Mouse (Mus musculus): Measurements from ENCODE around the gene Ttc41.
A peak's percentile ranks its signal among the peaks of the same experiment; 100 is the strongest.

Ttc41 gene

GRCm38 (mm10) chr10:86784126-86784675, 78.6 kb downstream of the Ttc41 start:
- no peak for DNase-seq (ENCODE audit: low read depth)

GRCm38 (mm10) chr10:86785396-86785795, 79.8 kb downstream of the Ttc41 start:
- DNase-seq (ENCODE audit: low read depth), result no peak

- DNase-seq (ENCODE audit: low read depth), result no peak
These were observed 80.5 kb downstream of the Ttc41 start for GRCm38 (mm10) chr10:86786083-86786482.

GRCm38 (mm10) chr10:86788193-86788592, 82.6 kb downstream of the Ttc41 start:
- DNase-seq (ENCODE audit: low read depth), result no peak

DNA sequence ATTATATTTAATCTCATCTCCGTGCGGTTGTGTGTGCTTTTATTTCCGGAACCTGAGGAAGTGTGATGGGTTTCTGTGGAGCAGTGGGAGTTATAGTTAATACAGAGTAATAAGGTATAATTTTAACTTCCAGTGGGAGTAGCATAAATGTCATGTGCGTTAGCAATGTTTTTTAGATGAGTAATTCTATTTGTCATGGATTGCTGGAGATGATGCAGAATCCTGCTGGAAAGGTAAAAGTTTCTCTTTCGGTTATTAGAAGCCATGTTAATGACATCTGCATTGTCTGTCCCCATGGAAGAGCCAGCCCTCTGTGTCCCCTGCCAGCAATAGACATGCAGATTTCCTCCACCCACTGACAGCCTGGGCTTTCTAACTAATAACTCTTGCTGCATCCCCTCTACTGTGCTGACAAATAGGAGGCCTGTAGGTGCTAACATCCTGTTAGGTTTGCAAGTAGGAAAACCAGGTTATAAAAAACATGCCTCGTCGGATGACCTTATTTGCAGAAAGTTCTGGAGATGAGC, 83.6 kb downstream of the Ttc41 start:
- no peak for DNase-seq (ENCODE audit: low read depth)

DNA sequence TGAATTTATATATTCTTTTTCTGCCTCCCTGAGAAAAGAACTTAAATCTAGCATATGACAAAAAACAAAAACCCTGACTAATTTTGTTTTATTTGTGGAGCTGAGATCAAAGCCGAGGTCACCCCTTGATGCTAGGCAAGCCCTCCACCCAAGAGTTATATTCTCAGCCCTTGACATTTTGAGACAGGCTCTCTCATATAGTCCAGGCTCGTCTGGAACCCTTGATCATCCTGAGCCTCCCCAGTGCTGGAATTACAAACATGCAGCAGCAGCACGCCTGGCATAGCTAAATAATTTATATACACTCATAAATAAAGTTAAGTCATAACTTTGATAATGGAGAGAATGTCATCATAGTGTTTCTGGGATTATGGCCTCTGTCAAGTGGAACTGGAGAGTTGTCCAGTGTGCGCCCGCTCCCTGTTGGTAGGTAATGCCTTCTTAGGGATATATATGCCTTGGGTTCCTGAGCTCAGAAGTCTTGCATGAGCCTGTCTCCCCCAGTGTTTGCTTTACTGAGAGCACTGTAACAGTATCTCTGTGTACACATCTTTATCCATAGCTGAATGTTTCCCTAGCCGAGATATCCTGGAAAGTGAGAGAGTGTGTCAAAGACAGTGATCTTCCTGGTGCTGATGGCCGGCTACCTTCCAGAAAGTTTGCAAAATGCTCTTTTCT, 86.0 kb downstream of the Ttc41 start:
- no peak for DNase-seq (ENCODE audit: low read depth)

DNA sequence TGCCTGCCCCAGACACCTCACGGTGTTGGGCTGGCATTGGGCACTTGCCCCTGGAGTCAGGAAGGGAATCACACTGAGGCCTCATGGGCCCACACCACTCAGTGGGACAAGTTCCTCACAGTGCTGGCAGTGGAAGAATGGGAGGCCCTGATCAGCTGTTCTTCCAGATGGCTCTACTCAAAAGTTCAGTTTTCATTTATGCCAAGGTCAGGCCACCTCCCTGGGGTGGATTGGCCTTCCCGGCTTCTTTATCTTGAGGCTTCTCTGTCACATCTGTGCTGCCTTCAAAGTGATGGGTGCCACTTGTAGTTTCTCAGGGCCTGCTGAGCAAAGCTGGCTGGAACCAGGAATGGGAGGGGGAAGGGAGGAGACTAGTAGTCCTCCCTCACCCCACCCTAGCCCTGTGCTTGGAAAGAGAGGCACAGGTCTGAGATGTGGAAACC, 87.9 kb downstream of the Ttc41 start:
- DNase-seq (ENCODE audit: low read depth), result no peak

DNA sequence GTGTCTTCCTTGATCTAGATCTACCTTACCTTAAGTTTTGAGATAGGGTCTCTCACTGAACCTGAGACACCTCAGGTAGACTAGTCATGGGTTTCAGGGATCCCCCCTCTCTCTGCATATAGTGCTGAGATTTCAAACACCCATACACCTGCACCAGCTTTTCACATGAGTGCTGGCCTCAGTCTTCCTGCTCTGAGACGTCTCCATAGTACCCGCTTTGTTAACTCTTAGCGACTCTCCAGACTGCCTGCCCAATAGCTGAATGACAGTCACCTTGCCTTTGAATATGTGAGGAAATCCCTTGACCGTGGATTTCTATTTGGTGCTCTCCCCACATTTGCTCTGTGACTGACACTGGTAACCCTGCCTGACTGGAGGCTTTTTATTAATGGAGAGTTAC, 88.6 kb downstream of the Ttc41 start:
- no peak for DNase-seq (ENCODE audit: low read depth)

DNA sequence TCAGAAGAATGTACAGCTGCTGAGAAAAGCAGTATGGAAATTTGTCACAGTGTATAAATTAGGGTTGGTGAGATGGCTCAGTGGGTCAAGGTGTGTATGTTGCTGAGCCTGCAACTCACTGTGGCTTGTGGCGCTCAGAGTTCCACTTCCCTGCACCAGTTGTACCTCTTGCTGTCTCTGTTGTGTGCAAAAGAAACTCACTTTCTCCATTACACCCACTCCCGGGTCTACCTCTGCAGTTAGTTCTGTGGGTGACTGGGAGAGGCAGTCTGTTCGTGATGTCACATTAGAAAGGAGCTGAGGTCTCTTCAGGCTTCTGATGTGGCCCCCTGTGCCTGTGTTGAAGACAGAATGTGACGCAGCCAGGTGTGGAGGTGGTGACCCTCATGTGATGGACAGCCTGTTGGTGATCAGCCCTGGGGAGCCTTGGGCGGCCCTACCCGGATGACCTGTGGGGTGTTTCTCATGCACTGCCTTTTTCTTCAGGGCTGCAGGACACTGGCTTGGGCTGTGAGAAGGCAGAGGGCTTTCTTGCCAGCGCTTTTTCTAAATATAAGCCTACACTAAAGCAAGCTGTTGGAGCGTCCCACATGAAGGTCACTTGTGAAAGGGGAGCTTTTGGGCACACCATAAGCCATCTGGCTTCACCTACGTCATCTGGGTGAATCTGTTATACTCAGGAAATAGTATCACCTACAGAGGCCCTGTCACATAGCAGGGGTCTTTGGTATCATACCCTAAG, 89.4 kb downstream of the Ttc41 start:
- DNase-seq (ENCODE audit: low read depth), result no peak

- no peak for DNase-seq (ENCODE audit: low read depth)
These were observed 90.6 kb downstream of the Ttc41 start for GRCm38 (mm10) chr10:86796073-86796741.

- no peak for DNase-seq (ENCODE audit: low read depth)
These were observed 101.8 kb downstream of the Ttc41 start for GRCm38 (mm10) chr10:86807362-86807761.

GRCm38 (mm10) chr10:86808013-86808758, 102.6 kb downstream of the Ttc41 start:
- no peak for DNase-seq (ENCODE audit: low read depth)

- no peak for DNase-seq (ENCODE audit: low read depth)
These were observed 104.4 kb downstream of the Ttc41 start for GRCm38 (mm10) chr10:86810000-86810399.

DNA sequence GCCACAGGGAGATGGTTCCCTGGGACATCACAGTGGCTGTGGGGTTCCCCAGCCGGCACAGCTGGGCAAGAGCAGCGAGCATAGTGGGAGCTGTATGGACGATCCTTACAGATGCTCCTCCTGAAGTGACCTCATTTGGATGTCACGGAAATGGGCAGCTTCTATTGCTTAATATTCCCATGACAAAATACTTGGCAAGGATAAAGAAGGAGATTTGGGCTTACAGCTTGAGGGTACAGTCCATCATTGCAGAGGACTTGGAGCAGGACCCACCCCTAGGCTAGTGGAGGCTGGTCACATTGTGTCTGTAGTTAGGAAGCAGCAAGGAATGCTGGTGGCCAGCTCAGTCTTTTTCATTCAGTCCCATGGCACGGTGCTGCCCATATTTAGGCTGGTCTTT, 105.0 kb downstream of the Ttc41 start:
- DNase-seq (ENCODE audit: low read depth), result no peak

- no peak for DNase-seq (ENCODE audit: low read depth)
These were observed 108.9 kb downstream of the Ttc41 start for GRCm38 (mm10) chr10:86814292-86815131.

- no peak for DNase-seq (ENCODE audit: low read depth)
These were observed 109.5 kb downstream of the Ttc41 start for GRCm38 (mm10) chr10:86815133-86815532.

GRCm38 (mm10) chr10:86819649-86820165, 114.1 kb downstream of the Ttc41 start:
- DNase-seq (ENCODE audit: low read depth), result peak; percentile 14

DNA sequence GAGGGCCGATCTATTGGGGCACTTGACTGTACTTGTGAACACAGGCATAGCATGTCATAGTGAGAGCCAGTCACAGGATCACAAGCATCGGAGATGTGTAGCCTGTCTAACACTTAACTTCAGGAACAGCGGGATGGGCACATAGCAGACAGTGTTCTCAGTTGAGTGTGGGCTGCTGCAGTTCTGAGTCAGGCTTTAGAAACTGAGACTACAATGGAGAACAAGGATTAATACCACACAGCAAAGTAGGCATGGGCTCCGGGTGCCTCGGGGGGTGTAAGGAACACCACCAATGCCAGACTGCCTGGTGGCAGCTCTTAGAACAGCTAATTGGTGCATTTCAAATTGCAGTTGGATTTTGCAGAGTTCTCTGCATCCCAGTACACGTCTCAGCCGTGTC, 115.4 kb downstream of the Ttc41 start:
- DNase-seq (ENCODE audit: low read depth), result no peak

DNA sequence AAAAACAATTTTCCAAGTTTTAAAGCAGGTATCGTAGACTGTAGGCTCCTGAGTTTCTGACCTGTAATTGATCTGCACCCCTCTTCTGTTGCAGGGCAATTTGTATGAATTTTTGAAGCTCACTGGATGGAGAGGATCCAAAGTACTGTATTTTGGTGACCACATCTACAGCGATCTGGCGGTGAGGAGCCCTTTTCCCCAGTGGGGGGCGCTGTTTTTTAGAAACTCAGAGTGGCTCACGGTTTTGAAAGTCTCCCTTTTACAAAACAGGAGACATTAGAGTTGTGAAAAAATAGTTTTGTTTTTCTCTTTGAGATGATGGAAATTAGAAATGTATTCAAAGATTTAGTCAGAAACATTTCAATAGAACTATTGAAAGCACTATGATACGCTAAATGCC, 118.5 kb downstream of the Ttc41 start:
- no peak for DNase-seq (ENCODE audit: low read depth)

DNA sequence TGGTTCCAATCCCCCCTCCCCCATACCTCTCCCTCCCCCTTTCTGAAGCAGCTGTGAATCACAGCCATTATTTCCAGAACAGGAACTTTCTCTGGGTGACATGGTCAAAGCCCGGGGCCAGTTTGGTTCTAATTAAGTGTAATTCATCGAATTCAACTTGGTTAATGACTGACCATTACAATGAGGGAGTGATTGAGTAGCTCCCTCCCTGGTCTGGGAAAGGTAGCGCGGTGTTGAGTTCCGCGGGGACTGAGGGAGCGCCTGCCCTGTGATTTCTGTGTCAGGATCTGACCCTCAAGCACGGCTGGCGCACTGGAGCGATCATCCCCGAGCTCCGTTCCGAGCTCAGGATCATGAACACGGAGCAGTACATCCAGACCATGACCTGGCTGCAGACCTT, 119.3 kb downstream of the Ttc41 start:
- DNase-seq (ENCODE audit: low read depth), result no peak

Data from 416B (cell line).